Mouse (Mus musculus): ENCODE results near the gene Tnpo1. TPM values are rescaled to one million over a fixed set of nuclear protein-coding genes. Genes with fewer than 3 reads are reported as not detected.

Tnpo1 gene
- polyA plus RNA-seq, 1 experiment = 36.0 TPM

- Histone ChIP-seq H3ac (ENCODE audit: control insufficient read depth, insufficient read length) (peak overlapping the region; percentile 87), H3K27me3 (ENCODE audit: control insufficient read depth, insufficient read depth, insufficient read length) (no peaks in the 10 kb centered on the region), H3K4me3 (peak overlapping the region; percentile 54), H3K36me3 (ENCODE audit: control insufficient read depth, insufficient read depth) (peaks cover 23% of the 10 kb centered on the region), H3K4me2 (ENCODE audit: low read depth) (peak overlapping the region; percentile 63), H3K79me2 (ENCODE audit: control insufficient read depth, insufficient read depth) (peaks cover 54% of the 10 kb centered on the region)
- TF ChIP-seq POLR2A (IDR thresholded peaks at IDR 0.05; ENCODE audit: insufficient read length, low read depth) (no peak), MYOG (IDR thresholded peaks at IDR 0.05; ENCODE audit: control insufficient read depth in 1 of 3, insufficient read depth in 1 of 3, insufficient read length in 2 of 3, low read depth in 2 of 3) (peak in 1 of 3 experiments; percentile 7), USF1 (IDR thresholded peaks at IDR 0.05; ENCODE audit: low read depth) (peak; percentile 85), SRF (IDR thresholded peaks at IDR 0.05; ENCODE audit: control insufficient read depth, insufficient read length, low read depth) (no peak), E2F4 (IDR thresholded peaks at IDR 0.05; ENCODE audit: insufficient read depth) (no peak), POLR2AphosphoS2 (IDR thresholded peaks at IDR 0.05; ENCODE audit: insufficient read length, low read depth) (peak; percentile 4), MAX (IDR thresholded peaks at IDR 0.05; ENCODE audit: low read depth) (peak; percentile 2), TCF3 (IDR thresholded peaks at IDR 0.05; ENCODE audit: insufficient read length, low read depth) (no peak), MYOD1 (IDR thresholded peaks at IDR 0.05; ENCODE audit: control insufficient read depth in 1 of 3, insufficient read length in 2 of 3, low read depth in 2 of 3) (no peak), TCF12 (IDR thresholded peaks at IDR 0.05; ENCODE audit: insufficient read depth, poor library complexity, severe bottlenecking) (no peak), REST (IDR thresholded peaks at IDR 0.05; ENCODE audit: insufficient read depth, insufficient read length) (no peak), CEBPB (IDR thresholded peaks at IDR 0.05; ENCODE audit: insufficient read depth, poor library complexity, severe bottlenecking) (peak; percentile 51; the same call in 1 of the 2 replicates)
Observed at GRCm38 (mm10) chr13:98925486-98926212, 535 bp downstream of the Tnpo1 start.

GRCm38 (mm10) chr13:98924897-98925485 is 1.2 kb downstream of the Tnpo1 start:
- Histone ChIP-seq H3K36me3 (ENCODE audit: control insufficient read depth, insufficient read depth) (peaks cover 23% of the 10 kb centered on the region), H3K27me3 (ENCODE audit: control insufficient read depth, insufficient read depth, insufficient read length) (no peaks in the 10 kb centered on the region), H3K4me3 (peak overlapping the region; percentile 54), H3ac (ENCODE audit: control insufficient read depth, insufficient read length) (peak overlapping the region; percentile 87), H3K4me2 (ENCODE audit: low read depth) (peak overlapping the region; percentile 63), H3K79me2 (ENCODE audit: control insufficient read depth, insufficient read depth) (peaks cover 61% of the 10 kb centered on the region)
- TF ChIP-seq MYOG (IDR thresholded peaks at IDR 0.05; ENCODE audit: control insufficient read depth in 1 of 3, insufficient read depth in 1 of 3, insufficient read length in 2 of 3, low read depth in 2 of 3) = no peak
- TF ChIP-seq SRF (IDR thresholded peaks at IDR 0.05; ENCODE audit: control insufficient read depth, insufficient read length, low read depth) = no peak
- TF ChIP-seq POLR2A (IDR thresholded peaks at IDR 0.05; ENCODE audit: insufficient read length, low read depth) = peak; percentile 21
- TF ChIP-seq POLR2AphosphoS2 (IDR thresholded peaks at IDR 0.05; ENCODE audit: insufficient read length, low read depth) = peak; percentile 1
- no peak for TF ChIP-seq CEBPB (IDR thresholded peaks at IDR 0.05; ENCODE audit: insufficient read depth, poor library complexity, severe bottlenecking)
- TF ChIP-seq MAX (IDR thresholded peaks at IDR 0.05; ENCODE audit: low read depth) = no peak
- TF ChIP-seq TCF3 (IDR thresholded peaks at IDR 0.05; ENCODE audit: insufficient read length, low read depth) = no peak
- no peak for TF ChIP-seq E2F4 (IDR thresholded peaks at IDR 0.05; ENCODE audit: insufficient read depth)
- TF ChIP-seq USF1 (IDR thresholded peaks at IDR 0.05; ENCODE audit: low read depth) = no peak
- no peak for TF ChIP-seq MYOD1 (IDR thresholded peaks at IDR 0.05; ENCODE audit: control insufficient read depth in 1 of 3, insufficient read length in 2 of 3, low read depth in 2 of 3)
- no peak for TF ChIP-seq TCF12 (IDR thresholded peaks at IDR 0.05; ENCODE audit: insufficient read depth, poor library complexity, severe bottlenecking)

- no peak overlapping the region for H3ac ChIP-seq (ENCODE audit: control insufficient read depth, insufficient read length)
- H3K79me2 ChIP-seq (ENCODE audit: control insufficient read depth, insufficient read depth) = peaks cover 83% of the 10 kb centered on the region
- TF ChIP-seq MYOD1 (IDR thresholded peaks at IDR 0.05; ENCODE audit: control insufficient read depth in 1 of 3, insufficient read length in 2 of 3, low read depth in 2 of 3) = no peak
- no peak for TF ChIP-seq TCF3 (IDR thresholded peaks at IDR 0.05; ENCODE audit: insufficient read length, low read depth)
- peaks cover 32% of the 10 kb centered on the region for H3K36me3 ChIP-seq (ENCODE audit: control insufficient read depth, insufficient read depth)
- H3K4me3 ChIP-seq = no peak overlapping the region
- H3K4me2 ChIP-seq (ENCODE audit: low read depth) = no peak overlapping the region
- H3K27me3 ChIP-seq (ENCODE audit: control insufficient read depth, insufficient read depth, insufficient read length) = no peaks in the 10 kb centered on the region
Observed at GRCm38 (mm10) chr13:98922806-98923205, 3.4 kb downstream of the Tnpo1 start.

- no peak overlapping the region for H3K4me3 ChIP-seq
- peaks cover 32% of the 10 kb centered on the region for H3K36me3 ChIP-seq (ENCODE audit: control insufficient read depth, insufficient read depth)
- no peak for TF ChIP-seq MAX (IDR thresholded peaks at IDR 0.05; ENCODE audit: low read depth)
- no peak for TF ChIP-seq E2F4 (IDR thresholded peaks at IDR 0.05; ENCODE audit: insufficient read depth)
- TF ChIP-seq TCF12 (IDR thresholded peaks at IDR 0.05; ENCODE audit: insufficient read depth, poor library complexity, severe bottlenecking) = no peak
- TF ChIP-seq POLR2A (IDR thresholded peaks at IDR 0.05; ENCODE audit: insufficient read length, low read depth) = no peak
- TF ChIP-seq SRF (IDR thresholded peaks at IDR 0.05; ENCODE audit: control insufficient read depth, insufficient read length, low read depth) = no peak
- no peak for TF ChIP-seq TCF3 (IDR thresholded peaks at IDR 0.05; ENCODE audit: insufficient read length, low read depth)
- TF ChIP-seq MYOD1 (IDR thresholded peaks at IDR 0.05; ENCODE audit: control insufficient read depth in 1 of 3, insufficient read length in 2 of 3, low read depth in 2 of 3) = no peak
- TF ChIP-seq POLR2AphosphoS2 (IDR thresholded peaks at IDR 0.05; ENCODE audit: insufficient read length, low read depth) = no peak
- no peak for TF ChIP-seq REST (IDR thresholded peaks at IDR 0.05; ENCODE audit: insufficient read depth, insufficient read length)
- TF ChIP-seq CEBPB (IDR thresholded peaks at IDR 0.05; ENCODE audit: insufficient read depth, poor library complexity, severe bottlenecking) = no peak
- no peak for TF ChIP-seq MYOG (IDR thresholded peaks at IDR 0.05; ENCODE audit: control insufficient read depth in 1 of 3, insufficient read depth in 1 of 3, insufficient read length in 2 of 3, low read depth in 2 of 3)
- TF ChIP-seq USF1 (IDR thresholded peaks at IDR 0.05; ENCODE audit: low read depth) = no peak
- no peak overlapping the region for H3K4me2 ChIP-seq (ENCODE audit: low read depth)
- no peaks in the 10 kb centered on the region for H3K27me3 ChIP-seq (ENCODE audit: control insufficient read depth, insufficient read depth, insufficient read length)
- H3ac ChIP-seq (ENCODE audit: control insufficient read depth, insufficient read length) = no peak overlapping the region
- peaks cover 96% of the 10 kb centered on the region for H3K79me2 ChIP-seq (ENCODE audit: control insufficient read depth, insufficient read depth)
Observed at GRCm38 (mm10) chr13:98921276-98921675, 4.9 kb downstream of the Tnpo1 start.

All from myocyte (in vitro differentiated cells).